Mouse (Mus musculus) kidney, embryonic 14.5 days (tissue): ENCODE measurements at regions not wholly inside any gene's neighbourhood (a gene's known extent, or its start where the extent isn't known, plus 50 kb on each side); places are given as distances from the start of the nearest gene placed in this dataset.

Experiments used
- ATAC-seq: fragments of 200-750 bp; cut with Nextera tagmentation; 2 replicates; pipeline ENCODE4 v1.8.0; 2017; ENCODE audit warnings: moderate number of reproducible peaks, mild to moderate bottlenecking, moderate TSS enrichment, moderate library complexity; ENCODE audit not compliant: low FRiP score, low TSS enrichment
- H3K27ac ChIP-seq: fragments of 300-500 bp; sonication (generic); 2 replicates; pipeline ENCODE4 v1.5.1; 2014; ENCODE audit warnings: low read depth, mild to moderate bottlenecking, low read length, moderate library complexity, mixed read lengths
- H3K27me3 ChIP-seq: fragments of 300-500 bp; sonication (generic); 2 replicates; pipeline ENCODE4 v1.6.1; 2014; ENCODE audit warnings: mild to moderate bottlenecking, low read length; ENCODE audit not compliant: control insufficient read depth, insufficient read depth
- H3K36me3 ChIP-seq: fragments of 300-500 bp; sonication (generic); 2 replicates; pipeline ENCODE4 v1.6.1; 2014; ENCODE audit warnings: low read length, mixed read lengths; ENCODE audit not compliant: control insufficient read depth, insufficient read depth
- H3K4me1 ChIP-seq: fragments of 300-500 bp; sonication (generic); 2 replicates; pipeline ENCODE4 v1.6.1; 2014; ENCODE audit warnings: low read length, mixed read lengths; ENCODE audit not compliant: control insufficient read depth, insufficient read depth
- H3K4me2 ChIP-seq: fragments of 300-500 bp; sonication (generic); replicated peaks from 2 replicates; pipeline ENCODE4 v1.6.1; 2014; ENCODE audit warnings: low read depth, mild to moderate bottlenecking, low read length
- H3K4me3 ChIP-seq: fragments of 300-500 bp; sonication (generic); 2 replicates; pipeline ENCODE4 v1.5.1; 2014; ENCODE audit warnings: mild to moderate bottlenecking, low read length
- H3K9ac ChIP-seq: fragments of 300-500 bp; sonication (generic); 2 replicates; pipeline ENCODE4 v1.6.1; 2014; ENCODE audit warnings: low read depth, mild to moderate bottlenecking, low read length, moderate library complexity
- H3K9me3 ChIP-seq: fragments of 300-500 bp; sonication (generic); 2 replicates; pipeline ENCODE4 v1.6.1; 2016; ENCODE audit warnings: low read length; ENCODE audit not compliant: control insufficient read depth
- WGBS: fragments of 180-500 bp; shearing (Covaris S2); extraction: QIAGEN DNeasy Blood & Tissue Kit; methylation state at CpG from one replicate; pipeline ENCODE4 v1.1.7; 2014; 5-methylcytosine and 5-hydroxymethylcytosine counted together

GRCm38 (mm10) chr2:117027071-117027470 lies 94.1 kb upstream of the Spred1 start:
- Histone ChIP-seq H3K36me3 (no peaks in the 10 kb centered on the region), H3K27ac (no peak overlapping the region), H3K4me1 (0 out of 2 replicates have a peak, but pooled peaks cover 5% of the 10 kb centered on the region), H3K9ac (no peak overlapping the region), H3K9me3 (no peaks in the 10 kb centered on the region), H3K4me3 (no peak overlapping the region), H3K4me2 (no peak overlapping the region), H3K27me3 (no peaks in the 10 kb centered on the region)
- ATAC-seq = no peak
- 46% methylated on average over 4 of the region's 4 CpGs for WGBS

DNA sequence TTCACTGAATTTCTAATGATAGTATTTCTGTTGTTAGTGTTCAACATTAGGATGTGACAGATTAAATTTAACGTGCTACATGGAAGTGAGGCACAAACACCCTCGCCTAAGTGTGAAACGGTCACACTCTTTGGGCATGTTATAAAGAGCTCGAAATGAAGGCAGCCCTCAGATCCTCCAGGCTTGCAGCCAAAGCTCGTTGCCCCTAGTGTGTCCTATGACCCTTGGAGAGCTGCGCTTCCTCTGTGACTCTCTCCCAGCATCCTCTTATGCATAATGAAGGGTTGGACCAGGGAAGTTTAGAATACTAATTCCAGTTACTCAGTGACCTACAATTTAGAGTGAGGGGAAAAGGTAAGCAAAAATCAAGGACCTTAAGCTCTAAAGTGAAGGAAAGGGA lies 92.4 kb upstream of the Spred1 start:
- ATAC-seq = no peak

GRCm38 (mm10) chr2:117036197-117036872 lies 84.8 kb upstream of the Spred1 start:
- H3K27me3 ChIP-seq = no peaks in the 10 kb centered on the region
- no peaks in the 10 kb centered on the region for H3K36me3 ChIP-seq
- 58% methylated on average over 8 of the region's 8 CpGs for WGBS
- no peak overlapping the region for H3K9ac ChIP-seq
- no peak for ATAC-seq
- no peak overlapping the region for H3K27ac ChIP-seq
- no peaks in the 10 kb centered on the region for H3K9me3 ChIP-seq
- no peak overlapping the region for H3K4me3 ChIP-seq
- H3K4me2 ChIP-seq = no peak overlapping the region
- H3K4me1 ChIP-seq = no peaks in the 10 kb centered on the region

More for the DNA sequence above, 92.4 kb upstream of the Spred1 start:
- no peak overlapping the region for H3K4me2 ChIP-seq
- H3K4me3 ChIP-seq = no peak overlapping the region
- H3K27ac ChIP-seq = no peak overlapping the region
- H3K9ac ChIP-seq = no peak overlapping the region
- no peaks in the 10 kb centered on the region for H3K36me3 ChIP-seq
- 43% methylated on average over 6 of the region's 6 CpGs for whole genome bisulfite sequencing
- H3K27me3 ChIP-seq = no peaks in the 10 kb centered on the region
- 0 out of 2 replicates have a peak, but pooled peaks cover 5% of the 10 kb centered on the region for H3K4me1 ChIP-seq
- no peaks in the 10 kb centered on the region for H3K9me3 ChIP-seq

DNA sequence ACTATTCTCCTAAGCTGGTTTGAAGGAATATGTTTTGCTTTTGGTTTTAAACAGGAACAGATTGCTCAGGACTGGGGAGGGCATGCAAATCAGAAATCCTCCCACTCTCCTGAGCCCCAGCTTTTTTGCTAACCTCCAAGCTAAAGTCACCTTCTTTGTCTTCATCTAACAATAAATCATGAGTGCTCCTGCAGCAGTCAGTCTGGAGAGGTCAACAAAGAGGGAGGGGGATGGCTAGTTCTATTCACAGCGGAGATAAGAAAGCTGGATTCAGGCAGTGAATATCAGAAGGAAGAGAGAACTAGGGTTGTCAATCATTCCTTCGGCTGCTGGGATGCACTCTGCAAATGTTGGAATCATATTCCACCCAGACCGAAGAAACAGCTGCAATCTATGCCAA lies 81.0 kb upstream of the Spred1 start:
- no peak overlapping the region for H3K27ac ChIP-seq
- H3K4me1 ChIP-seq = no peaks in the 10 kb centered on the region
- H3K4me3 ChIP-seq = no peak overlapping the region
- H3K36me3 ChIP-seq = no peaks in the 10 kb centered on the region
- H3K27me3 ChIP-seq = no peaks in the 10 kb centered on the region
- 31% methylated on average over 3 of the region's 3 CpGs for WGBS
- no peak for ATAC-seq
- no peaks in the 10 kb centered on the region for H3K9me3 ChIP-seq
- no peak overlapping the region for H3K9ac ChIP-seq
- H3K4me2 ChIP-seq = no peak overlapping the region

DNA sequence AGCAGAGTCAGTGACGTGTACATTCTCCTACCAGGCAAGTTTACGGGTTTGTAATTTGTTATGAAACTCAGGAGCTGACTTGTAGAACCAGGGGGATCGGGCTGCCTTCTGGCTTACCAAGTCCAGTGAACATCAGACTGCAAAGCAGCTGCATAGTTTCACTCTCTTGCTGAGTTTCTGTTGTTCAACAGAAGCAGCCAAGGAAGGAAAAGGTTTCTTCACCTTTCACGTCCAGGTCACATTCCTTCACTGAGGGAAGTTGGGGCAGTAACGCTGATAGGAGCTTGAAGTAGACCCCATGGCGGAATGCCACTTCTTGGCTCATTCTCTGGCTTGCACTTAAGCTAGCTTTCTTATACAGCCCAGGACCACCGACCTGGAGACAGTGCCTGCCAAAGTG lies 77.3 kb upstream of the Spred1 start:
- Histone ChIP-seq H3K36me3 (no peaks in the 10 kb centered on the region), H3K4me2 (no peak overlapping the region), H3K9me3 (no peaks in the 10 kb centered on the region), H3K27ac (no peak overlapping the region), H3K4me1 (no peaks in the 10 kb centered on the region), H3K4me3 (no peak overlapping the region), H3K27me3 (no peaks in the 10 kb centered on the region), H3K9ac (no peak overlapping the region)
- 51% methylated on average over 7 of the region's 7 CpGs for WGBS
- no peak for ATAC-seq

DNA sequence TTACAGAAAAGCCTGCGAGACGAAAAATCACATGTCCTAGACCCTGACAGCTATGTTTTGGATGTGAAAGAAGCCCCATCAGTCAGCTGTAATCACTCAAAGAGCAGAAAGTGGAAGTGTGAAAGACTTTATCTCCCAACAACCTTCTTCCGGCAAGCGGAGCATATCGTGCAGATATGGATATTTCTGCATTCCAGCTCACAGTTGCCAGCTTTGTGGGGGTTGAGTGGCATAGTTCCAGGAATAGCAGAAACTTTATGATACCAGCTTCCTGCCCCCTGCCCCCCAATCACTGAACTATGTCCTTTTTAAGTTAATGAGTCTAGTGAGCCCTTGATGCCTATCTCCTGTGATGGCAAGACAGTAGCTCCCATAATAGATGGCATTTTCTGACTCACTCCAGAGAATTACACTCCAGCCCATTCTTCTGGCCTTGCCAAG lies 72.9 kb upstream of the Spred1 start:
- no peaks in the 10 kb centered on the region for H3K27me3 ChIP-seq
- WGBS = 56% methylated on average over 5 of the region's 5 CpGs
- no peak overlapping the region for H3K4me2 ChIP-seq
- H3K9ac ChIP-seq = no peak overlapping the region
- no peak for ATAC-seq
- H3K4me1 ChIP-seq = no peaks in the 10 kb centered on the region
- H3K9me3 ChIP-seq = no peaks in the 10 kb centered on the region
- no peaks in the 10 kb centered on the region for H3K36me3 ChIP-seq
- no peak overlapping the region for H3K4me3 ChIP-seq
- H3K27ac ChIP-seq = no peak overlapping the region

DNA sequence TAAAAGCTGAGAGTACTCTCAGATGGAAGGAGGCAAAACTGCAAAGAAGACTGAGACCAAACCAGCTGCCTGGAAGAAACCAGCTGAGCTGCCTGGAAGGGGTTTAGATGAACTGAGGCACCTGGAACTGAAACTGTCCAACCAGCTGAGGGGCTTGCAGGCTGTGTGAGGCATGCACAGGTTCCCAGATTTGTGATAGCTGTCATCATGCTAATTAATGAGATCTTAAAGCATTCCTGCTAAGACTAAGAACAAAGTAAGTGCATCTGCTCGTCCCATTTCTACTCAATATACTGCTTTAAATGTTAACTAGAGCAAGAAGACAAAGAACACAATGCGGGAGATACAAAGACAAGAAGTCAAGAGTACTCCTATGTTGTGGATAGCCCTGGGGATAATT lies 71.1 kb upstream of the Spred1 start:
- H3K27ac ChIP-seq = no peak overlapping the region
- no peak for ATAC-seq
- no peaks in the 10 kb centered on the region for H3K4me1 ChIP-seq
- 86% methylated on average over 2 of the region's 2 CpGs for whole genome bisulfite sequencing
- no peaks in the 10 kb centered on the region for H3K27me3 ChIP-seq
- no peak overlapping the region for H3K4me3 ChIP-seq
- no peak overlapping the region for H3K9ac ChIP-seq
- no peak overlapping the region for H3K4me2 ChIP-seq
- H3K9me3 ChIP-seq = no peaks in the 10 kb centered on the region
- no peaks in the 10 kb centered on the region for H3K36me3 ChIP-seq

DNA sequence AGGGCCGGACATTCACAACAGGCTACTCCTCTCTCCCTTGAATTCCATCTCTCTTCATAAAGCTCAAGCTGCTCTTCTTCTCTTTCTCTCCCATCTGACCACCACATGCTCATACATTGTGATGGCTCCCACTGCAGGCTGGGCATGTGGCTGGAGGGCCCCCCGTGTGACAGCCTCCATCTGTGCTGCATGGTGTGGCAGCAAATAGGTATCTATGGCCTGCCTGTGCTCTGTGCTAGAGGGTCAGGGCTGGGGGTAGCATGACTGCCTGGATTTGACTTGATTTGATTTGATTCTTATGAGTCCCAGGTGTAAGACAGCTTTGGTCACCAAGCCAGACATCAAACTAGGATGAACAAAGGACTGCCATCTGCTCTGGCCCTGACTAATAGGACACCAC lies 57.0 kb upstream of the Spred1 start:
- WGBS = 92% methylated on average over 2 of the region's 2 CpGs
- Histone ChIP-seq H3K9me3 (no peaks in the 10 kb centered on the region), H3K9ac (no peak overlapping the region), H3K4me2 (no peak overlapping the region), H3K36me3 (no peaks in the 10 kb centered on the region), H3K4me3 (no peak overlapping the region), H3K27ac (no peak overlapping the region), H3K27me3 (no peaks in the 10 kb centered on the region), H3K4me1 (no peaks in the 10 kb centered on the region)
- ATAC-seq = no peak

- Histone ChIP-seq H3K9ac (no peak overlapping the region), H3K36me3 (no peaks in the 10 kb centered on the region), H3K27me3 (no peaks in the 10 kb centered on the region), H3K4me2 (no peak overlapping the region), H3K27ac (no peak overlapping the region), H3K4me3 (no peak overlapping the region), H3K9me3 (no peaks in the 10 kb centered on the region), H3K4me1 (no peaks in the 10 kb centered on the region)
- no peak for ATAC-seq
- WGBS = 71% methylated on average over 6 of the region's 6 CpGs
Measured at GRCm38 (mm10) chr2:117070348-117070747, 50.8 kb upstream of the Spred1 start.
